15 mouse cellular contexts compared by ENCODE assay signal in the genomic region with DNA sequence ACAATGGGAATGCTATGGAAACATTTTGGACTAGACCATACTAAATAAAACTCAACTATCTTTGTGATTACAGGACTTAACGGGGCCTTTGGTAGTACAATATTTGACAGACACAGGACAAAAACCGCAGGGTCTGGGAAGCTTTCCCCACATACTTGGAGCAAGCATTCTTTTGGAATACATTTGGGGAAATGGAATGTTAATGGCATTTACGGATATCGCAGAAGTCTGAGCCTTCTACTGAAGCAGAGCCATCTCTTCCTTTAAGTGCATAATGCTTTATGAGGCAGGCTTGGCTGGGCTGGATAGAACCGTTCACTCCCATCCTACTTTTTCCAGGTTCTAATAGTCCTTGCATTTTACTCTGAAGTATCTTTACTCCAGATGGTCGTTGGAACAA.
"Had no signal": no experiment of that assay in that cellular context is flagged by ENCODE, and none has a peak within 500 bp of the region (broad histone marks: within the 10 kb centered on the region; RNA-seq: fewer than 3 reads in every experiment).

No protein-coding gene starts in this region.

- H3K4me3 ChIP-seq: megakaryocyte, embryonic 14.5 days; midbrain, embryonic 13.5 days; midbrain, embryonic 15.5 days; neural tube, embryonic 12.5 days; stomach, embryonic 15.5 days had no signal

- ATAC-seq: midbrain, embryonic 13.5 days; midbrain, embryonic 15.5 days had no signal

- DNase-seq: lung, adult 2 months; lung, postnatal 14 days; lung, postnatal 36 days; right cerebral cortex, postnatal 14 days; thymus, adult 2 months; thymus, postnatal 25 days; thymus, postnatal 4 days had no signal

- H3K4me2 ChIP-seq: midbrain, embryonic 11.5 days; midbrain, embryonic 13.5 days; midbrain, embryonic 15.5 days; neural tube, embryonic 12.5 days; stomach, embryonic 15.5 days had no signal

- H3K4me1 ChIP-seq: megakaryocyte, embryonic 14.5 days; stomach, embryonic 15.5 days had no signal

- H3K27ac ChIP-seq: macrophage; midbrain, embryonic 13.5 days; midbrain, embryonic 15.5 days; neural tube, embryonic 12.5 days; stomach, embryonic 15.5 days; stomach, postnatal 0 days had no signal

- H3K9ac ChIP-seq: midbrain, embryonic 13.5 days; midbrain, embryonic 15.5 days; neural tube, embryonic 12.5 days; stomach, embryonic 15.5 days had no signal

- H3K36me3 ChIP-seq: midbrain, embryonic 13.5 days; midbrain, embryonic 15.5 days; neural tube, embryonic 12.5 days; stomach, embryonic 15.5 days had no signal

- H3K9me3 ChIP-seq: midbrain, embryonic 13.5 days; midbrain, embryonic 15.5 days; neural tube, embryonic 12.5 days; stomach, embryonic 15.5 days had no signal

- H3K27me3 ChIP-seq: megakaryocyte, embryonic 14.5 days; midbrain, embryonic 15.5 days; neural tube, embryonic 12.5 days; stomach, embryonic 15.5 days had no signal
